Mouse (Mus musculus) heart, adult 9 months (tissue): ENCODE data around the gene Gtf2f2.

Experiments
- DNase-seq, 2 experiments: peaks; one replicate each; pipeline ENCODE4 v3.0.0; 2022; ENCODE audit warnings: low spot score in 2 of 2

Gene Gtf2f2

GRCm38 (mm10) chr14:76010102-76011061, at the start of gene Gtf2f2:
Gene Gtf2f2, minus strand, starts transcription at chr14:76010865.
- DNase-seq = peak; percentile 83 to 91

GRCm38 (mm10) chr14:76059441-76059840, 48.8 kb upstream of the Gtf2f2 start:
- DNase-seq = no peak

GRCm38 (mm10) chr14:76053726-76054125, 43.1 kb upstream of the Gtf2f2 start:
- DNase-seq = peak in 1 of 2 experiments; percentile 5

GRCm38 (mm10) chr14:76051966-76052365, 41.3 kb upstream of the Gtf2f2 start:
- DNase-seq = no peak

GRCm38 (mm10) chr14:76045767-76046166, 35.1 kb upstream of the Gtf2f2 start:
- no peak for DNase-seq

GRCm38 (mm10) chr14:76044164-76044557, 33.5 kb upstream of the Gtf2f2 start:
- no peak for DNase-seq

GRCm38 (mm10) chr14:76043251-76044163, 32.8 kb upstream of the Gtf2f2 start:
- no peak for DNase-seq

GRCm38 (mm10) chr14:76033221-76033637, 22.6 kb upstream of the Gtf2f2 start:
- DNase-seq = no peak

- DNase-seq = no peak
Measured at GRCm38 (mm10) chr14:76032671-76033136, 22.0 kb upstream of the Gtf2f2 start.

- peak in 1 of 2 experiments; percentile 25 for DNase-seq
Measured at GRCm38 (mm10) chr14:76031117-76031842, 20.6 kb upstream of the Gtf2f2 start.

- DNase-seq = no peak
Measured at GRCm38 (mm10) chr14:76024641-76025040, 14.0 kb upstream of the Gtf2f2 start.

- no peak for DNase-seq
Measured at GRCm38 (mm10) chr14:76020927-76021719, 10.5 kb upstream of the Gtf2f2 start.

- no peak for DNase-seq
Measured at GRCm38 (mm10) chr14:76020259-76020785, 9.7 kb upstream of the Gtf2f2 start.

GRCm38 (mm10) chr14:76017785-76018490, 7.3 kb upstream of the Gtf2f2 start:
- DNase-seq = no peak

GRCm38 (mm10) chr14:76014331-76014730, 3.7 kb upstream of the Gtf2f2 start:
- no peak for DNase-seq

- no peak for DNase-seq
Measured at GRCm38 (mm10) chr14:76011062-76011457, 395 bp upstream of the Gtf2f2 start.

GRCm38 (mm10) chr14:76009185-76009584, 1.5 kb downstream of the Gtf2f2 start:
- no peak for DNase-seq

- DNase-seq = no peak
Measured at GRCm38 (mm10) chr14:76008174-76008573, 2.5 kb downstream of the Gtf2f2 start.

- DNase-seq = no peak
Measured at GRCm38 (mm10) chr14:76005011-76005410, 5.7 kb downstream of the Gtf2f2 start.

- no peak for DNase-seq
Measured at GRCm38 (mm10) chr14:76001781-76002180, 8.9 kb downstream of the Gtf2f2 start.
